Mouse (Mus musculus): Measurements from ENCODE around the gene Pus7l.
A peak's percentile ranks its signal among the peaks of the same experiment; 100 is the strongest.

Pus7l gene

GRCm38 (mm10) chr15:94543409-94544051, at the start of gene Pus7l, which contains the start of gene Irak4:
TSS of gene Pus7l (minus strand) at chr15:94543547.
TSS of gene Irak4 (plus strand) at chr15:94543643.
- peak; percentile 70; the same call in 1 of the 2 replicates for TF ChIP-seq GATA4 (IDR thresholded peaks at IDR 0.05; ENCODE audit: insufficient replicate concordance, low read length)

- no peak for TF ChIP-seq GATA4 (IDR thresholded peaks at IDR 0.05; ENCODE audit: insufficient replicate concordance, low read length)
Observed at GRCm38 (mm10) chr15:94591356-94591755, 48.0 kb upstream of the Pus7l start.

- TF ChIP-seq GATA4 (IDR thresholded peaks at IDR 0.05; ENCODE audit: insufficient replicate concordance, low read length): no peak
Observed at GRCm38 (mm10) chr15:94590083-94590482, 46.7 kb upstream of the Pus7l start.

GRCm38 (mm10) chr15:94589219-94590075, 46.1 kb upstream of the Pus7l start, which contains the start of gene Twf1:
TSS of gene Twf1 (minus strand) at chr15:94589889.
- TF ChIP-seq GATA4 (IDR thresholded peaks at IDR 0.05; ENCODE audit: insufficient replicate concordance, low read length): no peak; the same call in 1 of the 2 replicates

GRCm38 (mm10) chr15:94587826-94588715, 44.7 kb upstream of the Pus7l start:
- no peak for TF ChIP-seq GATA4 (IDR thresholded peaks at IDR 0.05; ENCODE audit: insufficient replicate concordance, low read length)

DNA sequence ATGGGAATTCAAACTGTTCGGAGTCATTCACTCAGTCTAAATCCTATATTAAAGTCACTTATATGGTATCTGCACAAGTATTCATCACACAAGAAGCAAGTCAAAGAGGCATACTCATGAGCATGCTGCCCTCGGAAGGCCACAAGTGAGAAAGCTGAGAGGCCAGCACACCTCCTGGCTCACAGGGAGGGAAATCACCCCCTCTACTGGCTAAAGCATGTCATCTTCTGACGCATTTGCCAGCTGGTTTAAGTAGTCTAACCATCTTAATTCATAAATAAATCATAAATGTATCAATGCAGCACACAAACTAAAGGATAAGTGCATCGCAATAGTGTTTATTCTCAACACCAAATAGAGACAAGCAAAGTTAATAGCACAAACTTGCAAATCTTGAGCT, 41.4 kb upstream of the Pus7l start:
- no peak for TF ChIP-seq GATA4 (IDR thresholded peaks at IDR 0.05; ENCODE audit: insufficient replicate concordance, low read length)

GRCm38 (mm10) chr15:94583153-94583552, 39.8 kb upstream of the Pus7l start:
- TF ChIP-seq GATA4 (IDR thresholded peaks at IDR 0.05; ENCODE audit: insufficient replicate concordance, low read length): no peak

DNA sequence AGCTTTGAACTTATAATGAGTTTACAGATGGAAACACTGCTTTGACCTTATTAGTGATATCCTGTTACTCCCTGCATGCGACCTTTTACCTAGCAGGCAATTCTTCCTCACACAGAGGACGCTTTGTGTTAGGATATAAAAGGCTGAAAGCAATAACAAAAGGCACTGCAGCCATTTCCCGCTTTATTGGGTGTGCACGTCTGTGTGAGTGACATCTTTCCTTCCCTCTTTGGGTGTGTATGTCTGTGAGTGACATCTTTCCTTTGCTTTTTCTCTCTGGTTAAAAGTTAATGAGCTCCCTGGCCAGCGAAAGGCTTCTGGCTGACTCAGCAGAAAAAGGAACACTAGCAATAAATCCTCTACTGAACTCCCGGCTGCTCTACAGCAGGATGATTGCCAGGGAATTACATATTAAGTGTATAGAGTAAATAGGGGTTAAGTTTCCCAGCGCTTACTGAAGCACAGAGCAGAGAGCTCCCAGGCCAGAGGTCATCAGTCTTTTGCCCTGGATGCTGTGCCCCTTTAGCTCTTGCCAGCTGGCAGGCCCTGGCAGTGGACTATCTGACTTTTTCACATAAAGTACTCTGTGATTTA, 38.8 kb upstream of the Pus7l start:
- no peak for TF ChIP-seq GATA4 (IDR thresholded peaks at IDR 0.05; ENCODE audit: insufficient replicate concordance, low read length)

- no peak for TF ChIP-seq GATA4 (IDR thresholded peaks at IDR 0.05; ENCODE audit: insufficient replicate concordance, low read length)
Observed at GRCm38 (mm10) chr15:94574566-94575268, 31.4 kb upstream of the Pus7l start.

- TF ChIP-seq GATA4 (IDR thresholded peaks at IDR 0.05; ENCODE audit: insufficient replicate concordance, low read length): no peak
Observed at GRCm38 (mm10) chr15:94572746-94573145, 29.4 kb upstream of the Pus7l start.

DNA sequence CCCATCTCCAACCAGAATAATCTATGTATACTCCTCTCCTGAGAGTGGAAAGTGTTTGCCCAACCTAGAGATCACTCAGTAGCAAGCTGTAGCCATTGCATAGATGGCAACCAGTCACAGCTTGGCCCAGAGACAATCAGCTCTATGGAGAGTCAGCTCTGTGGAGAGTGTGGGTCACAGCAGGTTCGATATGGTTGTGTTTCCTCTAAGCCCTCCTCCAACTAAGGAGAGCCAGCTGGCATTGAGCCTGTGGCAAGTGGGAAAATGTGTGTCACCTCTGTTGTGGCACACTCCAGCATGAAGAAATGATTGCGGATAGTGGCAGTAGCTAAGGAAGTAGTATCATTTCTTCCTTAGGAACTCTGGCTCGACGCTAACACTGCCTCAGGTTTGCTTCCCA, 28.2 kb upstream of the Pus7l start:
- TF ChIP-seq GATA4 (IDR thresholded peaks at IDR 0.05; ENCODE audit: insufficient replicate concordance, low read length): no peak

GRCm38 (mm10) chr15:94568496-94569182, 25.3 kb upstream of the Pus7l start:
- TF ChIP-seq GATA4 (IDR thresholded peaks at IDR 0.05; ENCODE audit: insufficient replicate concordance, low read length): no peak

- no peak for TF ChIP-seq GATA4 (IDR thresholded peaks at IDR 0.05; ENCODE audit: insufficient replicate concordance, low read length)
Observed at GRCm38 (mm10) chr15:94565854-94566253, 22.5 kb upstream of the Pus7l start.

GRCm38 (mm10) chr15:94564909-94565308, 21.6 kb upstream of the Pus7l start:
- no peak for TF ChIP-seq GATA4 (IDR thresholded peaks at IDR 0.05; ENCODE audit: insufficient replicate concordance, low read length)

All from liver, adult (tissue).